Mouse (Mus musculus) lung, embryonic 15.5 days (tissue): ENCODE results near the gene Msln. TPM values are rescaled to one million over a fixed set of nuclear protein-coding genes. Genes with fewer than 3 reads are reported as not detected.
"Not testable (repeated sequence)": the region's sequence is repeated elsewhere in the genome, so short reads cannot be mapped to it uniquely, and the experiment has no call there.

ENCODE experiments used
- ATAC-seq: fragments of 200-750 bp; cut with Nextera tagmentation; 2 replicates; pipeline ENCODE4 v1.8.0; 2017; ENCODE audit warnings: moderate number of reproducible peaks, borderline replicate concordance; ENCODE audit not compliant: low FRiP score, low TSS enrichment; ENCODE audit errors: extremely low read depth
- H3K27ac ChIP-seq: fragments of 300-500 bp; sonication (generic); 2 replicates; pipeline ENCODE4 v1.5.1; 2015; ENCODE audit warnings: moderate library complexity, mild to moderate bottlenecking, inconsistent platforms
- H3K27me3 ChIP-seq: fragments of 300-500 bp; sonication (generic); 2 replicates; pipeline ENCODE4 v1.6.1; 2015; ENCODE audit warnings: inconsistent platforms
- H3K36me3 ChIP-seq: fragments of 300-500 bp; sonication (generic); 2 replicates; pipeline ENCODE4 v1.6.1; 2015; ENCODE audit warnings: inconsistent platforms
- H3K4me1 ChIP-seq: fragments of 300-500 bp; sonication (generic); 2 replicates; pipeline ENCODE4 v1.6.1; 2015; ENCODE audit warnings: inconsistent platforms
- H3K4me2 ChIP-seq: fragments of 300-500 bp; sonication (generic); 2 replicates; pipeline ENCODE4 v1.6.1; 2015; ENCODE audit warnings: inconsistent platforms, mild to moderate bottlenecking, moderate library complexity
- H3K4me3 ChIP-seq: fragments of 300-500 bp; sonication (generic); 2 replicates; pipeline ENCODE4 v1.5.1; 2015; ENCODE audit warnings: mild to moderate bottlenecking, inconsistent platforms
- H3K9ac ChIP-seq: fragments of 300-500 bp; sonication (generic); 2 replicates; pipeline ENCODE4 v1.6.1; 2015; ENCODE audit warnings: inconsistent platforms
- H3K9me3 ChIP-seq: fragments of 300-500 bp; sonication (generic); 2 replicates; pipeline ENCODE4 v1.6.1; 2016; ENCODE audit warnings: inconsistent platforms
- WGBS: fragments of 180-500 bp; shearing (Covaris S2); methylation state at CpG from one replicate; pipeline ENCODE4 v1.1.7; 2015; 5-methylcytosine and 5-hydroxymethylcytosine counted together
- polyA plus RNA-seq: library from polyadenylated mRNA; unstranded; fragments of >200 nt; fragmentation: Nextera tagmentation; extraction: Ambion mirVana; gene quantifications from 2 replicates; pipeline ENCODE4 v1.2.1, GENCODE M21; 2015

The Msln gene
- polyA plus RNA-seq, 1 experiment from 2014 or later: 24.2 TPM

GRCm38 (mm10) chr17:25741471-25741870 is 12.7 kb downstream of the Msln start:
- H3K27me3 ChIP-seq, H3K9me3 ChIP-seq, H3K36me3 ChIP-seq, H3K27ac ChIP-seq, H3K9ac ChIP-seq, H3K4me1 ChIP-seq, H3K4me2 ChIP-seq, ATAC-seq, H3K4me3 ChIP-seq: not testable (repeated sequence)
- 67% methylated on average over 12 of the region's 12 CpGs for WGBS

- WGBS: 46% methylated on average over 7 of the region's 7 CpGs
- ATAC-seq: no peak
These were observed 15.3 kb downstream of the Msln start for GRCm38 (mm10) chr17:25738861-25739260.

GRCm38 (mm10) chr17:25735745-25736144 is 18.4 kb downstream of the Msln start, which contains the start of gene Mslnl:
Gene Mslnl, plus strand, starts transcription at chr17:25736042.
- Histone ChIP-seq H3K9ac (no peak within 1 kb of the TSS), H3K27ac (no peak within 1 kb of the TSS), H3K4me3 (no peak within 1 kb of the TSS), H3K36me3 (0 out of 2 replicates have a peak, but pooled peaks cover under 1% of the 10 kb centered on the region), H3K4me2 (no peak within 1 kb of the TSS), H3K9me3 (no peaks in the 10 kb centered on the region), H3K4me1 (peaks cover 3% of the 10 kb centered on the region; the same call in 1 of the 2 replicates), H3K27me3 (no peaks in the 10 kb centered on the region)
- 67% methylated on average over 3 of the region's 3 CpGs for WGBS
- no peak for ATAC-seq

More at GRCm38 (mm10) chr17:25738861-25739260, 15.3 kb downstream of the Msln start:
- H3K36me3 ChIP-seq: no peaks in the 10 kb centered on the region
- no peak overlapping the region for H3K27ac ChIP-seq
- H3K9me3 ChIP-seq: no peaks in the 10 kb centered on the region
- no peak overlapping the region for H3K4me2 ChIP-seq
- H3K4me1 ChIP-seq: no peaks in the 10 kb centered on the region
- H3K9ac ChIP-seq: no peak overlapping the region
- no peak overlapping the region for H3K4me3 ChIP-seq
- H3K27me3 ChIP-seq: no peaks in the 10 kb centered on the region

- ATAC-seq: no peak
- Histone ChIP-seq H3K9me3 (no peaks in the 10 kb centered on the region), H3K4me1 (peaks cover 3% of the 10 kb centered on the region; the same call in 1 of the 2 replicates), H3K4me2 (no peak overlapping the region), H3K27me3 (no peaks in the 10 kb centered on the region), H3K36me3 (0 out of 2 replicates have a peak, but pooled peaks cover 3% of the 10 kb centered on the region), H3K4me3 (no peak overlapping the region), H3K9ac (no peak overlapping the region), H3K27ac (no peak overlapping the region)
- 72% methylated on average over 5 of the region's 5 CpGs for WGBS
These were observed 18.9 kb downstream of the Msln start for GRCm38 (mm10) chr17:25735246-25735645.

GRCm38 (mm10) chr17:25732082-25732481 is 22.1 kb downstream of the Msln start:
- Histone ChIP-seq H3K27ac (no peak overlapping the region), H3K4me3 (no peak overlapping the region), H3K36me3 (0 out of 2 replicates have a peak, but pooled peaks cover 6% of the 10 kb centered on the region), H3K9me3 (no peaks in the 10 kb centered on the region), H3K4me1 (peaks cover 13% of the 10 kb centered on the region), H3K4me2 (no peak overlapping the region), H3K27me3 (no peaks in the 10 kb centered on the region), H3K9ac (no peak overlapping the region)
- no peak for ATAC-seq
- 10% methylated on average over 2 of the region's 2 CpGs for WGBS

GRCm38 (mm10) chr17:25728009-25728270 is 26.2 kb downstream of the Msln start:
- H3K36me3 ChIP-seq: peaks cover 20% of the 10 kb centered on the region
- peak overlapping the region; percentile 85 for H3K9ac ChIP-seq
- ATAC-seq: no peak; the same call in 1 of the 2 replicates
- WGBS: 12% methylated on average over 4 of the region's 4 CpGs
- H3K4me2 ChIP-seq: peak overlapping the region; percentile 94
- peak overlapping the region; percentile 59 for H3K4me3 ChIP-seq
- 0 out of 2 replicates have a peak overlapping the region, but pooled peaks have one; percentile 4 for H3K27ac ChIP-seq
- no peaks in the 10 kb centered on the region for H3K9me3 ChIP-seq
- no peaks in the 10 kb centered on the region for H3K27me3 ChIP-seq
- H3K4me1 ChIP-seq: peaks cover 22% of the 10 kb centered on the region

- H3K4me3 ChIP-seq: peak within 1 kb of the TSS; percentile 59
- peak within 1 kb of the TSS; percentile 4; the same call in 1 of the 2 replicates for H3K27ac ChIP-seq
- peak within 1 kb of the TSS; percentile 94 for H3K4me2 ChIP-seq
- H3K9ac ChIP-seq: peak within 1 kb of the TSS; percentile 85
- H3K27me3 ChIP-seq: no peaks in the 10 kb centered on the region
- under 1% methylated on average over 37 of the region's 37 CpGs for WGBS
- peaks cover 23% of the 10 kb centered on the region for H3K36me3 ChIP-seq
- H3K4me1 ChIP-seq: peaks cover 22% of the 10 kb centered on the region
- H3K9me3 ChIP-seq: no peaks in the 10 kb centered on the region
- peak; percentile 98 for ATAC-seq
These were observed 26.7 kb downstream of the Msln start, which contains the start of the genes Chtf18 and Rpusd1 for GRCm38 (mm10) chr17:25727265-25728008. Gene Chtf18, minus strand, starts transcription at chr17:25727419. Gene Rpusd1, plus strand, starts transcription at chr17:25727670.

- WGBS: 78% methylated on average over 6 of the region's 6 CpGs
- Histone ChIP-seq H3K4me3 (no peak overlapping the region), H3K36me3 (peaks cover 27% of the 10 kb centered on the region), H3K27me3 (no peaks in the 10 kb centered on the region), H3K4me2 (no peak overlapping the region), H3K9ac (no peak overlapping the region), H3K4me1 (peaks cover 20% of the 10 kb centered on the region), H3K9me3 (no peaks in the 10 kb centered on the region), H3K27ac (no peak overlapping the region)
- ATAC-seq: no peak
These were observed 28.9 kb downstream of the Msln start for GRCm38 (mm10) chr17:25725264-25725663.

GRCm38 (mm10) chr17:25723919-25724318 is 30.3 kb downstream of the Msln start:
- Histone ChIP-seq H3K4me2 (no peak overlapping the region), H3K27ac (no peak overlapping the region), H3K9me3 (no peaks in the 10 kb centered on the region), H3K27me3 (no peaks in the 10 kb centered on the region), H3K9ac (no peak overlapping the region), H3K4me3 (no peak overlapping the region), H3K4me1 (peaks cover 20% of the 10 kb centered on the region), H3K36me3 (peaks cover 25% of the 10 kb centered on the region)
- 70% methylated on average over 7 of the region's 7 CpGs for WGBS
- ATAC-seq: no peak

GRCm38 (mm10) chr17:25723470-25723869 is 30.7 kb downstream of the Msln start:
- peaks cover 17% of the 10 kb centered on the region for H3K4me1 ChIP-seq
- no peak overlapping the region for H3K4me2 ChIP-seq
- H3K4me3 ChIP-seq: no peak overlapping the region
- H3K9ac ChIP-seq: no peak overlapping the region
- no peak for ATAC-seq
- H3K36me3 ChIP-seq: peaks cover 25% of the 10 kb centered on the region
- no peaks in the 10 kb centered on the region for H3K9me3 ChIP-seq
- no peak overlapping the region for H3K27ac ChIP-seq
- no peaks in the 10 kb centered on the region for H3K27me3 ChIP-seq
- WGBS: 94% methylated on average over 19 of the region's 19 CpGs

GRCm38 (mm10) chr17:25721476-25721875 is 32.7 kb downstream of the Msln start:
- WGBS: 89% methylated on average over 5 of the region's 5 CpGs

GRCm38 (mm10) chr17:25717691-25718090 is 36.5 kb downstream of the Msln start:
- 0 out of 2 replicates have a peak overlapping the region, but pooled peaks have one; percentile 40 for H3K9ac ChIP-seq
- peaks cover 11% of the 10 kb centered on the region; the same call in 1 of the 2 replicates for H3K4me1 ChIP-seq
- H3K4me2 ChIP-seq: peak overlapping the region; percentile 82
- H3K27ac ChIP-seq: no peak overlapping the region
- 4% methylated on average over 6 of the region's 6 CpGs for WGBS
- ATAC-seq: no peak
- peak overlapping the region; percentile 38 for H3K4me3 ChIP-seq
- H3K9me3 ChIP-seq: no peaks in the 10 kb centered on the region
- H3K27me3 ChIP-seq: peaks cover 34% of the 10 kb centered on the region
- H3K36me3 ChIP-seq: peaks cover 9% of the 10 kb centered on the region

More at GRCm38 (mm10) chr17:25721476-25721875, 32.7 kb downstream of the Msln start:
- Histone ChIP-seq H3K9me3 (no peaks in the 10 kb centered on the region), H3K27ac (no peak overlapping the region), H3K36me3 (peaks cover 25% of the 10 kb centered on the region), H3K4me3 (no peak overlapping the region), H3K4me1 (peaks cover 16% of the 10 kb centered on the region), H3K27me3 (peaks cover 19% of the 10 kb centered on the region), H3K4me2 (no peak overlapping the region), H3K9ac (no peak overlapping the region)
- ATAC-seq: no peak
